Mouse (Mus musculus): ENCODE measurements around the gene Map3k4. TPM values are rescaled to one million over a fixed set of nuclear protein-coding genes. Genes with fewer than 3 reads are reported as not detected.

The Map3k4 gene
- polyA plus RNA-seq, 1 experiment from 2014 or later, result 36.4 TPM

DNA sequence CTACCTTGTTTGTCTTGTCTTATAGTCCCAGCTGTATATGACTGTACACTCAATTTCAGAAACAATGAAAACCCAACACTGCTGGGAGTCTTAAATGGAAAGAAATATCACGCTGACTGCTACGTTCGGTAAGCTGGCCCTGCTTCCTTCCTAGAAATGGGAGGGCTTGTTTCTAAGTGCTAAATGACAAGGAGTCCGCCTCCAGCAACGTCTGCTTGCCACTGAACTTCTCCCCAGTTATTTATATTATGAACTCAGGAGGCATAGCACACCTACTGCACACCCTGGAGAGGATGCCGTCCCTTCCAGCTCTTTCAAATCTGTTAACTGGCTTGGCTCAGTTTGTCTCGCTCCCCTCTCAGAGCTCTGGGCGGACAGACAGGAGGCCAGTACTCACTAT lies 105.2 kb downstream of the Map3k4 start:
- Histone ChIP-seq H3K27me3 (replicated peaks) (no peaks in the 10 kb centered on the region), H3K9me3 (replicated peaks) (no peaks in the 10 kb centered on the region), H3K4me2 (no peak overlapping the region), H3K9ac (replicated peaks) (no peak overlapping the region), H3K4me3 (replicated peaks) (no peak overlapping the region), H3K27ac (replicated peaks) (no peak overlapping the region), H3K4me1 (no peaks in the 10 kb centered on the region), H3K36me3 (peaks cover 56% of the 10 kb centered on the region)
- ATAC-seq (ENCODE audit: low FRiP score), result no peak
- WGBS, result 86% methylated on average over 8 of the region's 8 CpGs

DNA sequence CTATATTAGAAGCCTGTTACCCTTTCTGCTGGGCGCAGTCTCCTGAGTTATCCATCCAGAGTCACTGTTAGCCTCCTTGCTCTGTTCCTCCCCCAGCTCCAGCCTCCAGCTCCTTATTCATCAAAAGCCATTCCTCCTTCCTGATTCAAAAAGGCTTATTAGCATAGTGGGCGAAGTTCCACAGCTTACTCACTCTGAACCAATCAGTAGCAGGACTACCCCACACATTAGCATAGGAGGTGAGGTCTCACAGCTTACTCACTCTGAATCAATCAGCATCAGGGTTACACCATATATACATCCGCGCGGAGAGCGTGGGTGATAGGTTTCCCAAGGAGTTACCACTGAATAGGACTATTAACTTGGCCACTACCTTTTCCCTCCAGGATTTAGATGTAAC lies 106.3 kb downstream of the Map3k4 start:
- Histone ChIP-seq H3K27ac (replicated peaks) (no peak overlapping the region), H3K4me3 (replicated peaks) (no peak overlapping the region), H3K9ac (replicated peaks) (no peak overlapping the region), H3K36me3 (peaks cover 48% of the 10 kb centered on the region), H3K4me2 (no peak overlapping the region), H3K4me1 (peaks cover 8% of the 10 kb centered on the region), H3K9me3 (replicated peaks) (no peaks in the 10 kb centered on the region), H3K27me3 (replicated peaks) (no peaks in the 10 kb centered on the region)
- WGBS, result 81% methylated on average over 6 of the region's 6 CpGs
- ATAC-seq (ENCODE audit: low FRiP score), result no peak

GRCm38 (mm10) chr17:12211890-12212289 lies 106.7 kb downstream of the Map3k4 start:
- Histone ChIP-seq H3K4me2 (no peak overlapping the region), H3K4me3 (replicated peaks) (no peak overlapping the region), H3K27ac (replicated peaks) (no peak overlapping the region), H3K9ac (replicated peaks) (no peak overlapping the region), H3K27me3 (replicated peaks) (no peaks in the 10 kb centered on the region), H3K4me1 (peaks cover 12% of the 10 kb centered on the region), H3K36me3 (peaks cover 43% of the 10 kb centered on the region), H3K9me3 (replicated peaks) (no peaks in the 10 kb centered on the region)
- ATAC-seq (ENCODE audit: low FRiP score), result no peak
- WGBS, result 95% methylated on average over 11 of the region's 11 CpGs

DNA sequence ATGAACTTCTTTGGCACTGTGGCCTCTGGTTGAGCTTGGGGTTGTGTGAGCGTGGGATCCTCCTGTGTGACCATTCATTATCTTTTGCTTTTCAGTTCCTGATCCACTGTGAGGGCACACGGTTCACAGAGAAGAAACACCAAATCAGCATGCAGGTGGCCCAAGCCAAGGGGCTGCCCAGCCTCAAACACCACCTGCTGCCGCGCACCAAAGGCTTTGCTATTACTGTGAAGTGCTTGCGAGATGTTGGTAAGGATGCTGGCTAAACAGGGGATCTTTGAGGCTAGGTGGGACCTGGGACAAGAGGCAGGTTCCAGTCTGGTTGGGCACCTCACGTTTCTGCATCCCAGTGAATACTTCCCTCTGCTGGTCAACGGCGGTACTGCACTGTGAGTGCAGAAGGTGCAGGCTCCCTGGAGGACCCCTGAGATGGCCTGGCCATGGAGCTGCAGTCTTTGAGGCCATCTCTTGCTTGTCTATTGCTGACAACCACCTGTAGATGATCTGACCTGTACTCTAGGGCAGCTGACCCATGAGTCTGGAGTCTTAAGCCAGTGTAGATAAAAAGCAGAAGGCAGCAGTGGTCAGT lies 108.0 kb downstream of the Map3k4 start:
- Histone ChIP-seq H3K4me3 (replicated peaks) (no peak overlapping the region), H3K9ac (replicated peaks) (no peak overlapping the region), H3K36me3 (peaks cover 31% of the 10 kb centered on the region), H3K9me3 (replicated peaks) (no peaks in the 10 kb centered on the region), H3K4me1 (peaks cover 23% of the 10 kb centered on the region), H3K27me3 (replicated peaks) (no peaks in the 10 kb centered on the region), H3K4me2 (no peak overlapping the region), H3K27ac (replicated peaks) (no peak overlapping the region)
- 40% methylated on average over 8 of the region's 8 CpGs for WGBS
- ATAC-seq (ENCODE audit: low FRiP score), result no peak

DNA sequence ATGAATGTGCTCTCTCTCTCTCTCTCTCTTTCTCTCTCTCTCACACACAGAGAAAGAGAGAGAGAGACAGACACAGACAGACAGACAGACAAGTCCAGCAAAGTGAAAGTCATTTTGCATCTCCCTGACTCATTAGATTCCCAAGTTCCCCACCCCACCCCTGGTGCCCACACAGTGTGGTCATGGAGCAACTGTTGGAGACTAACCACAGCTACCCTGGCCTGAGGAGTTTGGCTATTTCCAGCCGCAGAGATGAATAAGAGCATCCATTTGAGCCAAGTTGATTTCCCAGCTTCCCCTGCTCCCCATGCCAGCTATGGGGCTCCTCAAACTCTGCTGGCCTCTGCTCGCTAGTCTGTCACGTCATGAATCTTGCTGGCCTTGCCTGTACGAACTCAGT lies 109.1 kb downstream of the Map3k4 start:
- Histone ChIP-seq H3K27ac (replicated peaks) (no peak overlapping the region), H3K4me1 (peaks cover 30% of the 10 kb centered on the region), H3K27me3 (replicated peaks) (no peaks in the 10 kb centered on the region), H3K36me3 (peaks cover 19% of the 10 kb centered on the region), H3K9me3 (replicated peaks) (no peaks in the 10 kb centered on the region), H3K4me3 (replicated peaks) (no peak overlapping the region), H3K9ac (replicated peaks) (no peak overlapping the region), H3K4me2 (no peak overlapping the region)
- no peak for ATAC-seq (ENCODE audit: low FRiP score)
- 88% methylated on average over 4 of the region's 4 CpGs for WGBS

DNA sequence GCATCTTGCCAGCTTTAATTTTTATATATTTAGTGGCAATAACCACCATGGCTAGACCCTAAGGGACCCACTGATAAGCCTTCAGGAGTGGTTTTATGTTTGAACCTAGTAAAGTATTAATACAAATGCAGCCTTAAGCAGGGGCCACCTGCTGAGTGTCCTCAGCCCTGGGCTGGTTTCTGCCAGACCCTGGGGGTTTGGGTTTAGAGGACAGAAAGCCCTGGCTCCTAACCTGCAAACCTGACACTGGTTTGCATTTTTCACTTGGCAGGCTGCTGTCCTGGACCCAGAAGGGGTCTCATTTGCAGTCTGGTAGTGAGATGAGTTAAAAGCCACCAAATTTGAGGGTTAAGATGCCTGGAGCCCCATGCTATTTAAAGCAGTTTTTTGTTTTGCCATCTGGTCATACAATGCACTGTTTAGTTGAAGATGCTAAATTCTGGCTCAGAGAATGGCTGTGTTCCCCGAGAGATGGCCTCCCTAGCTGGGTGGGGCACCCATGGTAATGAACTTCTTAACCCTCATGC lies 111.5 kb downstream of the Map3k4 start:
- peaks cover 41% of the 10 kb centered on the region for H3K4me1 ChIP-seq
- no peak overlapping the region for H3K4me2 ChIP-seq
- 6% methylated on average over 1 of the region's 1 CpGs for WGBS
- no peak for ATAC-seq (ENCODE audit: low FRiP score)
- no peaks in the 10 kb centered on the region for H3K9me3 ChIP-seq (replicated peaks)
- peaks cover 7% of the 10 kb centered on the region; the same call in 1 of the 2 replicates for H3K36me3 ChIP-seq
- no peak overlapping the region for H3K9ac ChIP-seq (replicated peaks)
- H3K27me3 ChIP-seq (replicated peaks), result no peaks in the 10 kb centered on the region
- H3K4me3 ChIP-seq (replicated peaks), result no peak overlapping the region
- no peak overlapping the region for H3K27ac ChIP-seq (replicated peaks)

- ATAC-seq (ENCODE audit: low FRiP score), result no peak
- H3K4me3 ChIP-seq (replicated peaks), result no peak overlapping the region
- no peak overlapping the region for H3K9ac ChIP-seq (replicated peaks)
- H3K4me1 ChIP-seq, result peaks cover 41% of the 10 kb centered on the region
- H3K36me3 ChIP-seq, result peaks cover 4% of the 10 kb centered on the region; the same call in 1 of the 2 replicates
- no peaks in the 10 kb centered on the region for H3K27me3 ChIP-seq (replicated peaks)
- H3K27ac ChIP-seq (replicated peaks), result no peak overlapping the region
- WGBS, result 76% methylated on average over 3 of the region's 3 CpGs
- no peaks in the 10 kb centered on the region for H3K9me3 ChIP-seq (replicated peaks)
- no peak overlapping the region for H3K4me2 ChIP-seq
Observed at GRCm38 (mm10) chr17:12206248-12206647, 112.3 kb downstream of the Map3k4 start.

DNA sequence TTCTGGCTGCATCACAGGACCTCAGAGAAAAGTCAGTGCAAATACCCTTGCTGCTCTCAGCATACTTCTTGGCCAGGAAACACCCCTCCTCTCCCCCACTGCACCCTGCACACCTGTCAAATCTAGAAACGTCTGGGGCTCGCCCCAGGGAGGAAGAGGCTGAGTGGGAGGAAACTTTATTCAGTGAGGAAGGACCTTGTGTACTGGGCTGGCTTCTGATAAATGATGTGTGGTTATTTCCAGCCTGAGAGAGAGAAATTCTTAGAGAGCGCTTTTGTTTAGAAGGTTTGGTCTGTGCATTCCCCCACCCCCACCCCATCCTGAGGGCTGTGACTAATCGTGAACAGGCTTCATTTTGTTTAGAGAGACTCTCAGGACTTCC lies 112.9 kb downstream of the Map3k4 start:
- no peak overlapping the region for H3K4me3 ChIP-seq (replicated peaks)
- WGBS, result 27% methylated on average over 4 of the region's 4 CpGs
- no peaks in the 10 kb centered on the region for H3K36me3 ChIP-seq
- no peak for ATAC-seq (ENCODE audit: low FRiP score)
- no peak overlapping the region for H3K27ac ChIP-seq (replicated peaks)
- peaks cover 41% of the 10 kb centered on the region for H3K4me1 ChIP-seq
- no peak overlapping the region for H3K4me2 ChIP-seq
- H3K27me3 ChIP-seq (replicated peaks), result no peaks in the 10 kb centered on the region
- H3K9ac ChIP-seq (replicated peaks), result no peak overlapping the region
- no peaks in the 10 kb centered on the region for H3K9me3 ChIP-seq (replicated peaks)

GRCm38 (mm10) chr17:12205015-12205693 lies 113.4 kb downstream of the Map3k4 start:
- H3K9ac ChIP-seq (replicated peaks), result no peak overlapping the region
- H3K27me3 ChIP-seq (replicated peaks), result no peaks in the 10 kb centered on the region
- no peak overlapping the region for H3K27ac ChIP-seq (replicated peaks)
- H3K9me3 ChIP-seq (replicated peaks), result no peaks in the 10 kb centered on the region
- no peaks in the 10 kb centered on the region for H3K36me3 ChIP-seq
- 60% methylated on average over 10 of the region's 10 CpGs for WGBS
- no peak overlapping the region for H3K4me2 ChIP-seq
- no peak overlapping the region for H3K4me3 ChIP-seq (replicated peaks)
- H3K4me1 ChIP-seq, result peaks cover 41% of the 10 kb centered on the region
- no peak for ATAC-seq (ENCODE audit: low FRiP score)

- H3K9me3 ChIP-seq (replicated peaks), result no peaks in the 10 kb centered on the region
- H3K4me1 ChIP-seq, result peaks cover 44% of the 10 kb centered on the region
- no peaks in the 10 kb centered on the region for H3K36me3 ChIP-seq
- no peak overlapping the region for H3K9ac ChIP-seq (replicated peaks)
- H3K27ac ChIP-seq (replicated peaks), result no peak overlapping the region
- ATAC-seq (ENCODE audit: low FRiP score), result no peak
- H3K27me3 ChIP-seq (replicated peaks), result no peaks in the 10 kb centered on the region
- 78% methylated on average over 3 of the region's 3 CpGs for WGBS
- H3K4me2 ChIP-seq, result no peak overlapping the region
- H3K4me3 ChIP-seq (replicated peaks), result no peak overlapping the region
Observed at GRCm38 (mm10) chr17:12204689-12205014, 113.9 kb downstream of the Map3k4 start.

- Histone ChIP-seq H3K9me3 (replicated peaks) (no peaks in the 10 kb centered on the region), H3K27ac (replicated peaks) (no peak overlapping the region), H3K9ac (replicated peaks) (no peak overlapping the region), H3K36me3 (no peaks in the 10 kb centered on the region), H3K4me1 (peaks cover 44% of the 10 kb centered on the region), H3K4me2 (no peak overlapping the region), H3K4me3 (replicated peaks) (no peak overlapping the region), H3K27me3 (replicated peaks) (no peaks in the 10 kb centered on the region)
- ATAC-seq (ENCODE audit: low FRiP score), result no peak
- 77% methylated on average over 3 of the region's 3 CpGs for WGBS
Observed at GRCm38 (mm10) chr17:12204246-12204645, 114.3 kb downstream of the Map3k4 start.

GRCm38 (mm10) chr17:12203414-12203897 lies 115.1 kb downstream of the Map3k4 start:
- 48% methylated on average over 15 of the region's 15 CpGs for WGBS
- no peak overlapping the region for H3K4me3 ChIP-seq (replicated peaks)
- no peak overlapping the region; the same call in 1 of the 2 replicates for H3K27ac ChIP-seq (replicated peaks)
- peak; percentile 26 for ATAC-seq (ENCODE audit: low FRiP score)
- no peaks in the 10 kb centered on the region for H3K27me3 ChIP-seq (replicated peaks)
- H3K4me2 ChIP-seq, result no peak overlapping the region
- H3K9ac ChIP-seq (replicated peaks), result no peak overlapping the region
- no peaks in the 10 kb centered on the region for H3K9me3 ChIP-seq (replicated peaks)
- 0 out of 2 replicates have a peak, but pooled peaks cover 5% of the 10 kb centered on the region for H3K36me3 ChIP-seq
- H3K4me1 ChIP-seq, result peaks cover 44% of the 10 kb centered on the region
